Mouse (Mus musculus): ENCODE results near the gene Ube2d3. TPM values are rescaled to one million over a fixed set of nuclear protein-coding genes. Genes with fewer than 3 reads are reported as not detected.

The Ube2d3 gene
- polyA plus RNA-seq, 1 experiment = 237 TPM

DNA sequence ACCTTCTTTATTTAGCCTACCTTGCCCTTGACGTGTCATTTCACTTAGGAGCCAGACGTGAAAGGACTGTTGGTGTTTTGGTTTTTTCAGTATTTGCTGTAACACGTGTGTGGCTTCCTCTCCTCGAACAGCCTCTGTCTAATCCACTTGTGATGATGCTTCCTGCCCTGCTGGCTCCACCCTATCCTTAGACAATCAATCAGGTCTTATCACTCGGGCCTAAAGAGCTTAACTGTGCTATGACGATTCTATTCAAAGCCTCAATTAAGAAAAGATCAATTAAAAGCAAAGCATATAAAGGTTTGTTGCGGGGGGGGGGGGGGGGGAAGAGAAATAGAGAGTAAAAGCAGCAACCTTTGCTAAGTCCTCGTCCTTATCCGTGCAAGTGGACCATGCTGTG lies 30.6 kb upstream of the Ube2d3 start:
- no peak for TF ChIP-seq MYOG (IDR thresholded peaks at IDR 0.05; ENCODE audit: control insufficient read depth in 1 of 3, insufficient read depth in 1 of 3, insufficient read length in 2 of 3, low read depth in 2 of 3)
- no peak for TF ChIP-seq CEBPB (IDR thresholded peaks at IDR 0.05; ENCODE audit: insufficient read depth, poor library complexity, severe bottlenecking)
- no peak for TF ChIP-seq TCF12 (IDR thresholded peaks at IDR 0.05; ENCODE audit: insufficient read depth, poor library complexity, severe bottlenecking)
- TF ChIP-seq TCF3 (IDR thresholded peaks at IDR 0.05; ENCODE audit: insufficient read length, low read depth) = no peak
- TF ChIP-seq MAX (IDR thresholded peaks at IDR 0.05; ENCODE audit: low read depth) = no peak
- no peak for TF ChIP-seq MYOD1 (IDR thresholded peaks at IDR 0.05; ENCODE audit: control insufficient read depth in 1 of 3, insufficient read length in 2 of 3, low read depth in 2 of 3)
- no peak for TF ChIP-seq SRF (IDR thresholded peaks at IDR 0.05; ENCODE audit: control insufficient read depth, insufficient read length, low read depth)
- no peak for TF ChIP-seq POLR2A (IDR thresholded peaks at IDR 0.05; ENCODE audit: insufficient read length, low read depth)
- TF ChIP-seq E2F4 (IDR thresholded peaks at IDR 0.05; ENCODE audit: insufficient read depth) = no peak
- no peak for TF ChIP-seq POLR2AphosphoS2 (IDR thresholded peaks at IDR 0.05; ENCODE audit: insufficient read length, low read depth)
- TF ChIP-seq REST (IDR thresholded peaks at IDR 0.05; ENCODE audit: insufficient read depth, insufficient read length) = no peak
- TF ChIP-seq USF1 (IDR thresholded peaks at IDR 0.05; ENCODE audit: low read depth) = no peak
- H3K4me3 ChIP-seq = no peak overlapping the region

GRCm38 (mm10) chr3:135409219-135409618 lies 28.7 kb upstream of the Ube2d3 start:
- Histone ChIP-seq H3K79me2 (ENCODE audit: control insufficient read depth, insufficient read depth) (peaks cover 8% of the 10 kb centered on the region), H3ac (ENCODE audit: control insufficient read depth, insufficient read length) (no peak overlapping the region), H3K4me3 (no peak overlapping the region), H3K4me2 (ENCODE audit: low read depth) (no peak overlapping the region), H3K36me3 (ENCODE audit: control insufficient read depth, insufficient read depth) (peaks cover 26% of the 10 kb centered on the region), H3K27me3 (ENCODE audit: control insufficient read depth, insufficient read depth, insufficient read length) (no peaks in the 10 kb centered on the region)
- TF ChIP-seq SRF (IDR thresholded peaks at IDR 0.05; ENCODE audit: control insufficient read depth, insufficient read length, low read depth) = no peak
- no peak for TF ChIP-seq CEBPB (IDR thresholded peaks at IDR 0.05; ENCODE audit: insufficient read depth, poor library complexity, severe bottlenecking)
- TF ChIP-seq E2F4 (IDR thresholded peaks at IDR 0.05; ENCODE audit: insufficient read depth) = no peak
- no peak for TF ChIP-seq USF1 (IDR thresholded peaks at IDR 0.05; ENCODE audit: low read depth)
- no peak for TF ChIP-seq MAX (IDR thresholded peaks at IDR 0.05; ENCODE audit: low read depth)
- no peak for TF ChIP-seq MYOD1 (IDR thresholded peaks at IDR 0.05; ENCODE audit: control insufficient read depth in 1 of 3, insufficient read length in 2 of 3, low read depth in 2 of 3)
- TF ChIP-seq REST (IDR thresholded peaks at IDR 0.05; ENCODE audit: insufficient read depth, insufficient read length) = no peak
- TF ChIP-seq MYOG (IDR thresholded peaks at IDR 0.05; ENCODE audit: control insufficient read depth in 1 of 3, insufficient read depth in 1 of 3, insufficient read length in 2 of 3, low read depth in 2 of 3) = no peak
- TF ChIP-seq POLR2A (IDR thresholded peaks at IDR 0.05; ENCODE audit: insufficient read length, low read depth) = no peak
- no peak for TF ChIP-seq TCF3 (IDR thresholded peaks at IDR 0.05; ENCODE audit: insufficient read length, low read depth)

More for the DNA sequence above, 30.6 kb upstream of the Ube2d3 start:
- Histone ChIP-seq H3K27me3 (ENCODE audit: control insufficient read depth, insufficient read depth, insufficient read length) (no peaks in the 10 kb centered on the region), H3K36me3 (ENCODE audit: control insufficient read depth, insufficient read depth) (peaks cover 25% of the 10 kb centered on the region), H3K4me2 (ENCODE audit: low read depth) (no peak overlapping the region), H3ac (ENCODE audit: control insufficient read depth, insufficient read length) (no peak overlapping the region), H3K79me2 (ENCODE audit: control insufficient read depth, insufficient read depth) (no peaks in the 10 kb centered on the region)

DNA sequence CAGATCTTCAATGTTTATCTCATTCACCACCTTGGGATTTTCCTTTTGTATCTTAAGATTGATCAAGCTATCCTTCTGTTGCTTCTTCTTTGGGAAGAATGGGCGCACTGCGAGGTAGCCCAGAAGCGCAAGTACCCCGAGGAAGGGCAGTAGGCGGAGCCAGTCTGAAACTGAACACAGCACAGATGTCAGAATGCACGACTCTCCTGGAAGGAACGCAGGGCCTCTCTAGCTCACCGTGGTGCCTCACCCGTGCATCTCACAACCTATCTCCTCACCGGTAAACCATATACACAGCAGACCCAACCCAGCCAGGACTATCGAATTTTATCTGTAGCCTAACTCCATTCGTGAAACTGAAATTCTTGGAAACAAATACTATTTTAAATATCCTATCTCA lies 26.9 kb upstream of the Ube2d3 start:
- H3K4me2 ChIP-seq (ENCODE audit: low read depth) = no peak overlapping the region
- TF ChIP-seq POLR2AphosphoS2 (IDR thresholded peaks at IDR 0.05; ENCODE audit: insufficient read length, low read depth) (no peak), POLR2A (IDR thresholded peaks at IDR 0.05; ENCODE audit: insufficient read length, low read depth) (no peak)
- no peaks in the 10 kb centered on the region for H3K27me3 ChIP-seq (ENCODE audit: control insufficient read depth, insufficient read depth, insufficient read length)
- peaks cover 19% of the 10 kb centered on the region for H3K79me2 ChIP-seq (ENCODE audit: control insufficient read depth, insufficient read depth)
- H3K4me3 ChIP-seq = no peak overlapping the region
- no peak overlapping the region for H3ac ChIP-seq (ENCODE audit: control insufficient read depth, insufficient read length)
- peaks cover 29% of the 10 kb centered on the region for H3K36me3 ChIP-seq (ENCODE audit: control insufficient read depth, insufficient read depth)

- H3K36me3 ChIP-seq (ENCODE audit: control insufficient read depth, insufficient read depth) = peaks cover 27% of the 10 kb centered on the region
- H3K27me3 ChIP-seq (ENCODE audit: control insufficient read depth, insufficient read depth, insufficient read length) = no peaks in the 10 kb centered on the region
- no peak overlapping the region for H3K4me3 ChIP-seq
- H3ac ChIP-seq (ENCODE audit: control insufficient read depth, insufficient read length) = no peak overlapping the region
- peaks cover 22% of the 10 kb centered on the region for H3K79me2 ChIP-seq (ENCODE audit: control insufficient read depth, insufficient read depth)
- no peak overlapping the region for H3K4me2 ChIP-seq (ENCODE audit: low read depth)
- TF ChIP-seq MYOD1 (IDR thresholded peaks at IDR 0.05; ENCODE audit: control insufficient read depth in 1 of 3, insufficient read length in 2 of 3, low read depth in 2 of 3) = no peak
- no peak for TF ChIP-seq SRF (IDR thresholded peaks at IDR 0.05; ENCODE audit: control insufficient read depth, insufficient read length, low read depth)
- no peak for TF ChIP-seq MYOG (IDR thresholded peaks at IDR 0.05; ENCODE audit: control insufficient read depth in 1 of 3, insufficient read depth in 1 of 3, insufficient read length in 2 of 3, low read depth in 2 of 3)
- no peak for TF ChIP-seq MAX (IDR thresholded peaks at IDR 0.05; ENCODE audit: low read depth)
- no peak for TF ChIP-seq CEBPB (IDR thresholded peaks at IDR 0.05; ENCODE audit: insufficient read depth, poor library complexity, severe bottlenecking)
- TF ChIP-seq TCF3 (IDR thresholded peaks at IDR 0.05; ENCODE audit: insufficient read length, low read depth) = no peak
- TF ChIP-seq POLR2A (IDR thresholded peaks at IDR 0.05; ENCODE audit: insufficient read length, low read depth) = no peak
- no peak for TF ChIP-seq E2F4 (IDR thresholded peaks at IDR 0.05; ENCODE audit: insufficient read depth)
- TF ChIP-seq TCF12 (IDR thresholded peaks at IDR 0.05; ENCODE audit: insufficient read depth, poor library complexity, severe bottlenecking) = no peak
- TF ChIP-seq REST (IDR thresholded peaks at IDR 0.05; ENCODE audit: insufficient read depth, insufficient read length) = no peak
- no peak for TF ChIP-seq USF1 (IDR thresholded peaks at IDR 0.05; ENCODE audit: low read depth)
- TF ChIP-seq POLR2AphosphoS2 (IDR thresholded peaks at IDR 0.05; ENCODE audit: insufficient read length, low read depth) = no peak
These were observed 26.1 kb upstream of the Ube2d3 start for GRCm38 (mm10) chr3:135411824-135412223.

DNA sequence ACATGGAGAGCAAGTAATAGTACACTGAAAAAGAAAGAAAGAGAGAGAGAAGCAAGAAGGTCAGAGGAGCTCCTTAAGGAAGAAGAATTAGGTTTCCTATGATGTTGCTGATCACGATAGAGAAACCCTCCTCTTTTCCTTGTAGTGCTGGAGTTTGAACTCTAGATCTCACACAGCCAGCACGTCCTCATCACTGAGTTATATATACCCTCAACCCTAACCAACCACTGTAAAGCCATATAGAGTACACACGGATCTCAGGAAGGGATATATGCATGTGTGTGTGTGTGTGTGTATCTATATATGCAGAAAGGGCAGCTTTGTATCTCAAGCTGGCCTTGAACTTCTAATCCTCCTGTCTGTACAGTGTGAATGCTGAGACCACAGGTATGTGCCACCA lies 20.7 kb upstream of the Ube2d3 start:
- no peak overlapping the region for H3K4me2 ChIP-seq (ENCODE audit: low read depth)
- H3ac ChIP-seq (ENCODE audit: control insufficient read depth, insufficient read length) = no peak overlapping the region
- peaks cover 75% of the 10 kb centered on the region for H3K79me2 ChIP-seq (ENCODE audit: control insufficient read depth, insufficient read depth)
- peaks cover 10% of the 10 kb centered on the region for H3K36me3 ChIP-seq (ENCODE audit: control insufficient read depth, insufficient read depth)
- H3K4me3 ChIP-seq = no peak overlapping the region
- TF ChIP-seq CEBPB (IDR thresholded peaks at IDR 0.05; ENCODE audit: insufficient read depth, poor library complexity, severe bottlenecking) = no peak
- no peak for TF ChIP-seq TCF12 (IDR thresholded peaks at IDR 0.05; ENCODE audit: insufficient read depth, poor library complexity, severe bottlenecking)
- TF ChIP-seq POLR2A (IDR thresholded peaks at IDR 0.05; ENCODE audit: insufficient read length, low read depth) = no peak
- TF ChIP-seq TCF3 (IDR thresholded peaks at IDR 0.05; ENCODE audit: insufficient read length, low read depth) = no peak
- no peak for TF ChIP-seq E2F4 (IDR thresholded peaks at IDR 0.05; ENCODE audit: insufficient read depth)
- TF ChIP-seq MAX (IDR thresholded peaks at IDR 0.05; ENCODE audit: low read depth) = no peak
- TF ChIP-seq USF1 (IDR thresholded peaks at IDR 0.05; ENCODE audit: low read depth) = no peak
- no peak for TF ChIP-seq MYOD1 (IDR thresholded peaks at IDR 0.05; ENCODE audit: control insufficient read depth in 1 of 3, insufficient read length in 2 of 3, low read depth in 2 of 3)
- TF ChIP-seq POLR2AphosphoS2 (IDR thresholded peaks at IDR 0.05; ENCODE audit: insufficient read length, low read depth) = no peak
- no peak for TF ChIP-seq REST (IDR thresholded peaks at IDR 0.05; ENCODE audit: insufficient read depth, insufficient read length)
- TF ChIP-seq MYOG (IDR thresholded peaks at IDR 0.05; ENCODE audit: control insufficient read depth in 1 of 3, insufficient read depth in 1 of 3, insufficient read length in 2 of 3, low read depth in 2 of 3) = no peak
- TF ChIP-seq SRF (IDR thresholded peaks at IDR 0.05; ENCODE audit: control insufficient read depth, insufficient read length, low read depth) = no peak
- H3K27me3 ChIP-seq (ENCODE audit: control insufficient read depth, insufficient read depth, insufficient read length) = no peaks in the 10 kb centered on the region

All from myocyte (in vitro differentiated cells).